Mouse (Mus musculus): ENCODE results near the gene Cideb.

GRCm38 (mm10) chr14:55730116-55730515, 28.1 kb downstream of the Cideb start:
- TF ChIP-seq CTCF (conservative IDR thresholded peaks at IDR 0.05 in 1 of 2, IDR thresholded peaks at IDR 0.05 in 1 of 2; ENCODE audit: low read depth in 2 of 2, low read length in 2 of 2) (no peak), RCOR1 (conservative IDR thresholded peaks at IDR 0.05; ENCODE audit: low read depth, low read length) (no peak), EP300 (IDR thresholded peaks at IDR 0.05; ENCODE audit: low read length) (no peak)
